Mouse (Mus musculus) limb, embryonic 13.5 days (tissue): ENCODE results near the gene AI854703. TPM values are rescaled to one million over a fixed set of nuclear protein-coding genes. Genes with fewer than 3 reads are reported as not detected.
"Not testable (repeated sequence)": the region's sequence is repeated elsewhere in the genome, so short reads cannot be mapped to it uniquely, and the experiment has no call there.

Experiments used
- ATAC-seq: fragments of 200-750 bp; cut with Nextera tagmentation; 2 replicates; pipeline ENCODE4 v1.8.0; 2017; ENCODE audit warnings: low read depth, moderate number of reproducible peaks, moderate TSS enrichment; ENCODE audit not compliant: low FRiP score
- H3K27ac ChIP-seq: fragments of 300-500 bp; sonication (generic); 2 replicates; pipeline ENCODE4 v1.5.1; 2015; ENCODE audit warnings: inconsistent platforms, mild to moderate bottlenecking, moderate library complexity
- H3K27me3 ChIP-seq: fragments of 300-500 bp; sonication (generic); 2 replicates; pipeline ENCODE4 v1.6.1; 2015; ENCODE audit warnings: mild to moderate bottlenecking, inconsistent platforms
- H3K36me3 ChIP-seq: fragments of 300-500 bp; sonication (generic); 2 replicates; pipeline ENCODE4 v1.6.1; 2015; ENCODE audit warnings: inconsistent platforms, mild to moderate bottlenecking, moderate library complexity
- H3K4me1 ChIP-seq: fragments of 300-500 bp; sonication (generic); 2 replicates; pipeline ENCODE4 v1.6.1; 2015; ENCODE audit warnings: inconsistent platforms
- H3K4me2 ChIP-seq: fragments of 300-500 bp; sonication (generic); replicated peaks from 2 replicates; pipeline ENCODE4 v1.6.1; 2015; ENCODE audit warnings: inconsistent platforms, mild to moderate bottlenecking, moderate library complexity
- H3K4me3 ChIP-seq: fragments of 300-500 bp; sonication (generic); 2 replicates; pipeline ENCODE4 v1.5.1; 2015; ENCODE audit warnings: moderate library complexity, mild to moderate bottlenecking, inconsistent platforms
- H3K9ac ChIP-seq: fragments of 300-500 bp; sonication (generic); 2 replicates; pipeline ENCODE4 v1.6.1; 2015; ENCODE audit warnings: mild to moderate bottlenecking, inconsistent platforms
- H3K9me3 ChIP-seq: fragments of 300-500 bp; sonication (generic); 2 replicates; pipeline ENCODE4 v1.6.1; 2016; ENCODE audit warnings: inconsistent platforms
- WGBS: fragments of 180-500 bp; shearing (Covaris S2); methylation state at CpG from one replicate; pipeline ENCODE4 v1.1.7; 2015; 5-methylcytosine and 5-hydroxymethylcytosine counted together
- polyA plus RNA-seq: library from polyadenylated mRNA; unstranded; fragments of >200 nt; fragmentation: Nextera tagmentation; extraction: Ambion mirVana; gene quantifications from 2 replicates; pipeline ENCODE4 v1.2.1, GENCODE M21; 2015

Gene AI854703
- polyA plus RNA-seq, 1 experiment from 2014 or later, result 0.89 TPM

DNA sequence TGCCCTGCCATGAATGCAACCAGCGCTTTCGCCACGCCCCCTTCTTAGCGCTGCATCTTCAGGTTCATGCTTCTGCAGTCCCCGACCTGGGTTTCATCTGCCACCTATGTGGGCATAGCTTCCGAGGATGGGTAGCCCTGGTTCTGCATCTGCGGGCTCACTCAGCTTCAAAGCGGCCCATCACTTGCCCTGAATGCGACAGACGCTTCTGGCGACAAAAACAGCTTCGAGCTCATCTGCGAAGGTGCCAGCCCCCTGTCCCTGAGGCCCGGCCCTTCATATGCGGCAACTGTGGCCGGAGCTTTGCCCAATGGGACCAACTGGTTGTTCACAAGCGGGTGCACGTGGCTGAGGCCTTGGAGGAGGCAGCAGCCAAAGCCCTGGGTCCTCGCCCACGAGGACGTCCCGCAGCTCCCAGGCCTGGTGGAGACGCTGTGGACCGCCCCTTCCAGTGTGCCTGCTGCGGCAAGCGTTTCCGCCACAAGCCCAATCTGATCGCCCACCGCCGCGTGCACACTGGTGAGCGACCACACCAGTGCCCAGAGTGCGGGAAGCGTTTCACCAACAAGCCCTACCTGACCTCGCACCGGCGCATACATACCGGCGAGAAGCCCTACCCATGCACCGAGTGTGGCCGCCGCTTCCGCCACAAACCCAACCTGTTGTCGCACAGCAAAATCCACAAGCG is 29.9 kb upstream of the AI854703 start:
- WGBS, result 94% methylated on average over 45 of the region's 45 CpGs
- ATAC-seq, result no peak

DNA sequence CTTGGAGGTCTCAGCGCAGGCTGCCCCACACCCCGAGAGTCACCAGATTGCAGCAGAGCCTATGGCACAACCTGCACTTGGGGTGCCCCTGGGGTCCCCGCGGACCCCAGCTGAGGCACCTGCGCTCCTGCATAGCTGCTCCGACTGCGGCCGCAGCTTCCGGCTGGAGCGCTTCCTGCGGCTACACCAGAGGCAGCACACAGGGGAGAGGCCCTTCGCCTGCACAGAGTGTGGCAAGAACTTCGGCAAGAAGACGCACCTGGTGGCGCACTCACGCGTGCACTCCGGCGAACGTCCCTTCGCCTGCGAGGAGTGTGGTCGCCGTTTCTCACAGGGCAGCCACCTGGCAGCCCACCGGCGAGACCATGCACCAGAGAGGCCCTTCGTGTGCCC is 29.3 kb upstream of the AI854703 start:
- ATAC-seq, result no peak
- Histone ChIP-seq H3K36me3 (peaks cover 51% of the 10 kb centered on the region), H3K27me3 (no peaks in the 10 kb centered on the region), H3K4me1 (peaks cover 24% of the 10 kb centered on the region), H3K4me2 (no peak overlapping the region), H3K9ac (no peak overlapping the region), H3K4me3 (no peak overlapping the region; the same call in 1 of the 2 replicates), H3K27ac (no peak overlapping the region), H3K9me3 (peaks cover 24% of the 10 kb centered on the region)
- WGBS, result 96% methylated on average over 27 of the region's 27 CpGs

More for the DNA sequence above, 29.9 kb upstream of the AI854703 start:
- Histone ChIP-seq H3K27ac (no peak overlapping the region), H3K4me2 (no peak overlapping the region), H3K27me3 (no peaks in the 10 kb centered on the region), H3K9ac (no peak overlapping the region), H3K36me3 (peaks cover 51% of the 10 kb centered on the region), H3K9me3 (peaks cover 24% of the 10 kb centered on the region), H3K4me3 (no peak overlapping the region), H3K4me1 (peaks cover 24% of the 10 kb centered on the region)

DNA sequence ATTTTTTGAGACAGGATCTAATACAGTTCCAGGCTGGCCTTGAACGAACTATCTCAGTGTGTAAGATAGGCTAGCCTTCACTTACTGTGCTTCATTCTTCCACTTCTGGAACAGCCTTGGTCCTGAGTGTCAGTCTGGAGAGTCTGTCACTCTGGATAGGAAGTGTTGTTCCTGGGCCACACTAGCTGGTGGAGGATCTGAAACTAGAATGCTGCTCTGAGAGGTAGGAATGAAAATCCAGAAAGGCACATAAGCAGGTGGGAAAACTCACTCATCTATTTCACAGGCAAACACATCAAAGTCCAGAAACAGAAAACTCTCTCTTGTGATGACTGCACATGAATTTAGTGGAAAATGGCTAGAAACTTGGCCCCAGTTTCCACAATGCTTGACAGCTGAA is 26.0 kb upstream of the AI854703 start:
- Histone ChIP-seq H3K27me3 (no peaks in the 10 kb centered on the region), H3K4me2 (no peak overlapping the region), H3K27ac (no peak overlapping the region), H3K4me1 (peaks cover 17% of the 10 kb centered on the region), H3K4me3 (no peak overlapping the region), H3K9me3 (peaks cover 24% of the 10 kb centered on the region), H3K9ac (no peak overlapping the region), H3K36me3 (peaks cover 46% of the 10 kb centered on the region)
- ATAC-seq, result no peak
- WGBS, result 78% methylated on average over 1 of the region's 1 CpGs

DNA sequence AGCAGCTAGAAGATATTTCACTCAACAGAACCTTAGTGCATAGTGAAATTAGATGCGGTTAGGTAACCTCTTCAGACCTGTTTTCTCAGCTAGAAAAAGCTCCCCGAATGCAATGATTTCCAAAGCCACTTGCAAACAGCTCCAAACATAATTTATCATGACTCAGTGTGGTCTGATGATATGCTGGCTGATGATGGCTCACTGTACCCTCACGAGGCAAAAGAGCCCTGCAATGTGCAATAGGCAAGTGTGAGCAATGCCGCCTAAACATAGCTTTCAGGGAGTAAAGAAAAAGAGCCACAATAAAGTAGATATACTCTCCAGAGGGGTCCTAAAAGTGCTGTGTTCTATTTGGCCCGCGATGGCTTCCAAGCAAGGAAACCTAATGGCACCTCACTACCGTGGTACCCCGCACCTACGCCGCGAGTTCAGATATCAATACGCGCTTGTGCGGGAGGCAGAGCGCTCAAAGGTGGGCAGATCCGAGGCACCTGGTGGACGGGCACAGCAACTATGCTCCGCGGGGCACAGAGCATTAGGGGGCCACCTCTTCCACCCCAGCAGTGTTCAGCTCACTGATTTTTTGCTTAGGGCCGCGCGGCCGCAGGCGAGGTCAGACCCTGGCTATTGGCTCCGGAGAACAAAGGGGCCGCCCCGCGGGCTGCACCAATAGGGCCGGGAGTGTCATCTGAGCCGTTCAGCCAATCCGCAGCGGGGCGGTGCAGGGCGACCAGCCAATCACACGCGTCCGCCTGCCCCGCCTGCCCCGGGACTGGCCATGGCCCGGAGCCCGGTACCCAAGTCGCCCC is 25.1 kb upstream of the AI854703 start, which contains the start of gene Zfp775:
Gene Zfp775 (plus strand): TSS at position 793 of the 809 bp plus-strand sequence.
- ATAC-seq, result peak; percentile 98
- H3K9me3 ChIP-seq, result peaks cover 16% of the 10 kb centered on the region
- peak within 1 kb of the TSS; percentile 82 for H3K9ac ChIP-seq
- peaks cover 17% of the 10 kb centered on the region for H3K4me1 ChIP-seq
- no peaks in the 10 kb centered on the region for H3K27me3 ChIP-seq
- peaks cover 38% of the 10 kb centered on the region for H3K36me3 ChIP-seq
- H3K27ac ChIP-seq, result peak within 1 kb of the TSS; percentile 65
- peak within 1 kb of the TSS; percentile 77 for H3K4me3 ChIP-seq
- 5% methylated on average over 42 of the region's 42 CpGs for WGBS
- peak within 1 kb of the TSS; percentile 94 for H3K4me2 ChIP-seq

DNA sequence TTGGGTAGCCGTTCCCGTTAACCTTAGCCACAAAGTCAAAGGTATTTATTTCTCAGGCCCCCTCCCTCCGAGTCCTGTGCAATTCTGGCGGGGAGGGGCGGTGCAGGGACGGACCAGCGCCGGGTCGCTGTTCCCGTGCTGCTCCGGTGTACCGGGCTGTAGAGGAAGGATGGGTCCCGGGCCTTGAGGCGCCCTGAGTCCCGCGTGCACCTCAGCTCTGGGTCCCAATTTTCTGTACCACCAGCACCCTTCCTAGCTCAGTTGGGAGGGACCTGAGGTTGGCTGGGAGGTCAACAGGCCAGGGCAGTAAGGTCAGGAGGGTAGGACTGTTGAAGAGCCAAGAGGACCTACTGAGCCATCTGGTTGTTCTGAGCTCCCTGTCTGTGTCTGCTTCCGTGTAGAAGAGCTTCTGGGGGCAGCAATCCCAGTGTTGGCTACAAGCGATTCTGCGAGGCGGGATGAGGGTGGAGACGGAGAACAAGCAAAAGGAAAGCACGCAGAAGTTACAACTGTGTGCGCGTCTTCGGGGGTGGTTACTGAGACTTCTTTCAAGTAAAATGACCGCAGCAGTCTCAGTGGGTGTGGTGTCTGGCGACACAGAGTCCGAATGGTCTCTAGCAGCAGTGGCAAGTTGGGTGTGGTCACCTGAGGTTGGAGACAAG is 24.4 kb upstream of the AI854703 start:
- H3K36me3 ChIP-seq, result peaks cover 30% of the 10 kb centered on the region
- peaks cover 17% of the 10 kb centered on the region for H3K4me1 ChIP-seq
- peaks cover 8% of the 10 kb centered on the region for H3K9me3 ChIP-seq
- peak overlapping the region; percentile 82 for H3K9ac ChIP-seq
- WGBS, result 1% methylated on average over 28 of the region's 28 CpGs
- H3K4me2 ChIP-seq, result peak overlapping the region; percentile 94
- H3K27me3 ChIP-seq, result no peaks in the 10 kb centered on the region
- peak overlapping the region; percentile 77 for H3K4me3 ChIP-seq
- ATAC-seq, result peak; percentile 83
- H3K27ac ChIP-seq, result peak overlapping the region; percentile 58

DNA sequence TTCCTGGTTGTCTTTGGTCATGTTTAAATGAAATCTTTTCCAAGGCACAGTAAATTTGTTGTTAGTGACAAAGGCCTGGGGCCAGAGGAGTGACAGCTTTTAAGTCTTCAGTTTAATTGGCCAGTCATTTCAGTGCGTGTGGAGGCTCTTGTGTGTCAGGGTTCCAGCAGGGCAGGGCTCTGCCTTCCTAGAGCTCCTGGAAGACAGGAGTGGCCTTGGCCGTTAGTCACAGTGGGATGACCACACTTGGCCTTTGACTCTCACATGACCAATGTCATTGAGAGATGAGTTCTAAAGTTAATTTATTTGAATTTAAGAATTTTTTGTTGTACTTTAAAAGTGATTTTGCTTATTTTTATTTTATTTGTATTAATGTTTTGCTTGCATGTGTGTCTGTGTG is 18.4 kb upstream of the AI854703 start:
- Histone ChIP-seq H3K9me3 (no peaks in the 10 kb centered on the region), H3K9ac (no peak overlapping the region), H3K36me3 (peaks cover 2% of the 10 kb centered on the region), H3K4me2 (no peak overlapping the region), H3K4me1 (peaks cover under 1% of the 10 kb centered on the region; the same call in 1 of the 2 replicates), H3K27me3 (no peaks in the 10 kb centered on the region), H3K27ac (no peak overlapping the region), H3K4me3 (no peak overlapping the region)
- no peak for ATAC-seq
- 56% methylated on average over 2 of the region's 2 CpGs for WGBS

DNA sequence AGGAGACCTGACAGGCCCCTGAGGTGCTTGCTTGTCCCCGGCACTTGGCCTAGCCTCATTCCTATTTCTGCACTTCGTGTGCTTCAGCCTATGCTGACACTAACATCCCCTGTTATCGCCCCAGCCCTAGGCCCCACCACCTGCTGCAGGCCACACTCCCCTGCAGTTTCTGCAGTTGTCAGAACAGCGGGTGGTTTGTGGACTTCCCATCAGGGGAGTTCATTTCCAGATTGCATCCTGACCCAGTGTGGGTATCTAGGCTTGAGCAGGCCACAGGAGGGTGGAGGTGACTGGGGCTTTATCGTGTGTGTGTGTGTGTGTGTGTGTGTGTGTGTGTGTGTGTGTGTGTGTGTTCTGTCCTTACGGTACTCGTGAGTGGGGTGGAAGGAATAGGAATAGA is 17.1 kb upstream of the AI854703 start:
- Histone ChIP-seq H3K27ac (no peak overlapping the region), H3K4me1 (no peaks in the 10 kb centered on the region), H3K4me2 (no peak overlapping the region), H3K4me3 (no peak overlapping the region), H3K9me3 (no peaks in the 10 kb centered on the region), H3K27me3 (no peaks in the 10 kb centered on the region), H3K36me3 (peaks cover 15% of the 10 kb centered on the region), H3K9ac (no peak overlapping the region)
- ATAC-seq, result peak; percentile 40
- 73% methylated on average over 7 of the region's 7 CpGs for WGBS

DNA sequence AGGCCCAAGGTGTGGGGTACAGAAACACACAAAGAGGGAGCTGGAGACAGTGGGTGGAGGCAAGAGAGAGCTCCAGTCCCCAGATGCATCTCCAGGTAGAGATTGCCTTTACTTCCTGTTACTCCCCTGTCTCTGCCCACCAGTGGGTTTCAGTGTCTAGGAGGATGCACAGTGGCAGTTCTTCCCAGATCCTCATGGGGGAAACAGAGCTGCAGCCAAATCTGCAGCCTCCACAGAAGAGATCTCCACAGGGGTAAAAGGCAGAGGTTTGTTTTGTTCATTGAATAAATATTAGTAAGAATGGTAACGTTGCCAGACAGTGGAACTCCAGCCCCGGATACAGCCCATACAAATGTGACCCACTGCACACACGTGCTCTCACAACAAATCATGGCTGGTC is 15.9 kb upstream of the AI854703 start:
- Histone ChIP-seq H3K9ac (no peak overlapping the region), H3K4me3 (no peak overlapping the region), H3K27me3 (no peaks in the 10 kb centered on the region), H3K36me3 (peaks cover 24% of the 10 kb centered on the region), H3K4me1 (no peaks in the 10 kb centered on the region), H3K27ac (no peak overlapping the region), H3K4me2 (no peak overlapping the region), H3K9me3 (no peaks in the 10 kb centered on the region)
- no peak for ATAC-seq
- WGBS, result 94% methylated on average over 3 of the region's 3 CpGs

DNA sequence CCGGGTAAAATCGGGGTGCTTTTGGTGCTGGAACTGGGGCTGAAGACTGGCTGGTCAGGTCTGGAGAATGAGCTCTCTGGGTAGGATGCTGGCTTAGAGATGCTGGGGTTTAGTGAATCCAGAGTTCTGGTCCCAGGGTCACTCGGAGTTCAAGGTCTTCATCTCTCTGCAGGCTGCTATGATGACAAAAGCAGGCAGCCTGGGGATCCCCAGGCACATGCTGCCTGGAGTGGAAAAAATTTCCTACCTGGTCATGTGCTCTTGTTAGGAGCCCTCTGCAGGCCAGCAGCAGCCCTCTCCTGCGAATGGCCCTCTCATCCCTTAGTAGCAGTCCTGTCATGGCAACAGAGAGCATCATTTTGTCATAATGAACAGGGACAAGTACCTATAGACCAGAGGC is 13.1 kb upstream of the AI854703 start:
- H3K9me3 ChIP-seq, result no peaks in the 10 kb centered on the region
- H3K27me3 ChIP-seq, result no peaks in the 10 kb centered on the region
- H3K4me1 ChIP-seq, result no peaks in the 10 kb centered on the region
- 81% methylated on average over 4 of the region's 4 CpGs for WGBS
- ATAC-seq, result no peak
- H3K9ac ChIP-seq, result no peak overlapping the region
- no peak overlapping the region for H3K27ac ChIP-seq
- no peak overlapping the region for H3K4me2 ChIP-seq
- H3K4me3 ChIP-seq, result no peak overlapping the region
- H3K36me3 ChIP-seq, result peaks cover 27% of the 10 kb centered on the region

DNA sequence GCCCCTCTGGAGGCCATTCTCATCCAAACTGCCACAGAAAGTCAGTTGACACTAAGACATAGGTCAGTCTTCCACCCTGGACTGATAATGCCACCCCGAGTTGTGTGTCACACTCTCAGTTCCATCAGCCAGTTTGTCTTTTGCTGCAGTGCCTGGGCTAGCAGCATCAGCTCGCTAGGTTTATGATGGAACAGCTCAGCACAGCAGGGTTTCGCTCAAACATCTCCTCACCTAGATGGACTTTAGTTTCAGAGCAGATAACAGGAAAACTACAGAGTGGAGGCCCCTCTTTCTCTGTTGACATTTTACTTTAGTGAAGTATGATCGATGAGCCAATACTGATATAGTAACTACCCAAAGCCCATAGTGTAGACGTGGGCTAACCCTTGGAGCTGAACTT is 11.8 kb upstream of the AI854703 start:
- Histone ChIP-seq H3K4me3 (no peak overlapping the region), H3K27ac (no peak overlapping the region), H3K36me3 (peaks cover 37% of the 10 kb centered on the region), H3K4me2 (no peak overlapping the region), H3K9ac (no peak overlapping the region), H3K4me1 (no peaks in the 10 kb centered on the region), H3K27me3 (no peaks in the 10 kb centered on the region), H3K9me3 (no peaks in the 10 kb centered on the region)
- no peak for ATAC-seq
- WGBS, result 92% methylated on average over 5 of the region's 5 CpGs

DNA sequence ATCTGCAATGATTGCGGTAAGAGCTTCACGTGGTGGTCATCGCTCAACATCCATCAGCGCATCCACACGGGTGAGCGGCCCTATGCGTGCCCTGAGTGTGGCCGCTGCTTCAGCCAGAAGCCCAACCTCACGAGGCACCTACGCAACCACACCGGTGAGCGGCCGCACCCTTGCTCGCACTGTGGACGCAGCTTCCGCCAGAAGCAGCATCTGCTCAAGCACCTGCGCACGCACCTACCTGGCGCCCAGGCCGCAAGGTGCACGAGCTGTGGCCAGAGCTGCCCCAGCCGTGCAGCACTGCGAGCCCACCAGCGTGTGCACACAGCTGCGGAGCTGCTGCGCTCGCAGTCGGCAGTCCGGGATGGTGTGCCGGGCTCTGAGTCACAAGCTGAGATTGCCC is 6.5 kb upstream of the AI854703 start:
- H3K27me3 ChIP-seq, result peaks cover under 1% of the 10 kb centered on the region; the same call in 1 of the 2 replicates
- H3K4me3 ChIP-seq, result no peak overlapping the region
- ATAC-seq, result no peak
- H3K27ac ChIP-seq, result no peak overlapping the region
- no peak overlapping the region for H3K9ac ChIP-seq
- H3K36me3 ChIP-seq, result peaks cover 41% of the 10 kb centered on the region
- no peaks in the 10 kb centered on the region for H3K4me1 ChIP-seq
- H3K4me2 ChIP-seq, result no peak overlapping the region
- 93% methylated on average over 30 of the region's 30 CpGs for WGBS
- no peaks in the 10 kb centered on the region for H3K9me3 ChIP-seq

DNA sequence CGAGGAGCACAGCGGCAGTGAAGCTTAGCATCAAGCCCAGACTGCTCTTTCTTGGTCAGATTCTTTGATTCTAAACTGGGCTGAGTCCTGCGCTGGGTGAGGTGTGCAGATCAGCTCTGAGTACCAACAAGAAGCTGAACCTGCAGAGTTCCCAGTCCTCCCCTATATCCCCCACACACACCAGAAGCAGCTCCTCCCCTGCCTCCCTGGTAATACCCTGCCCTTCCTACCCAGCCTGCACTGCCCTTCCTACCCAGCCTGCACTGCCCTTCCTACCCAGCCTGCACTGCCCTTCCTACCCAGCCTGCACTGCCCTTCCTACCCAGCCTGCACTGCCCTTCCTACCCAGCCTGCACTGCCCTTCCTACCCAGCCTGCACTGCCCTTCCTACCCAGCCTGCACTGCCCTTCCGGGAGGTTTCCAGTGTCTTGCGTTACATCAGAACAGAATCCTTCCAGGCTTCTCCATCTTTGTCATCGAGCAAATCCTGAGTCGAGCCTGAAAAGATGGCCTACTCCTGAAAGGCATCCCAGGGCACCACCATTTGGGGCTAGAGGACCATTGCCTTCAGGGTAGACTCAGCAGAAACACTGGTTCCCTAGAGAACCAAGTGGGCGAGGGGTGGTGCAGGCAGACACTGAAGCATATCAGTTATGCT is 4.2 kb upstream of the AI854703 start:
- Histone ChIP-seq H3K36me3 (peaks cover 34% of the 10 kb centered on the region), H3K27me3 (peaks cover 23% of the 10 kb centered on the region)
- not testable (repeated sequence) for H3K4me2 ChIP-seq, ATAC-seq, H3K4me1 ChIP-seq, H3K4me3 ChIP-seq, H3K9me3 ChIP-seq, H3K27ac ChIP-seq, H3K9ac ChIP-seq
- WGBS, result 89% methylated on average over 8 of the region's 8 CpGs
